Mouse (Mus musculus) myocyte (in vitro differentiated cells): ENCODE results near the gene Gm13285. TPM values are rescaled to one million over a fixed set of nuclear protein-coding genes. Genes with fewer than 3 reads are reported as not detected.

ENCODE experiments used
- H3K27me3 ChIP-seq: one replicate; pipeline ENCODE4 v1.6.1; 2011; ENCODE audit not compliant: control insufficient read depth, insufficient read depth, insufficient read length
- H3K36me3 ChIP-seq: one replicate; pipeline ENCODE4 v1.6.1; 2011; ENCODE audit not compliant: control insufficient read depth, insufficient read depth
- H3K4me2 ChIP-seq: one replicate; pipeline ENCODE4 v1.6.1; 2011; ENCODE audit warnings: low read depth, control low read depth
- H3K4me3 ChIP-seq: one replicate; pipeline ENCODE4 v1.5.1; 2011; ENCODE audit warnings: mild to moderate bottlenecking, control low read depth, moderate library complexity
- H3K79me2 ChIP-seq: one replicate; pipeline ENCODE4 v1.6.1; 2011; ENCODE audit not compliant: control insufficient read depth, insufficient read depth
- H3ac ChIP-seq: one replicate; pipeline ENCODE4 v1.6.1; 2011; ENCODE audit not compliant: control insufficient read depth, insufficient read length
- MAX ChIP-seq: IDR thresholded peaks from one replicate; pipeline ENCODE4 v1.6.1; 2011; ENCODE audit warnings: low read depth, mild to moderate bottlenecking, control low read depth
- MYOD1 ChIP-seq, 3 experiments: IDR thresholded peaks; one replicate each; pipeline ENCODE4 v1.6.1; 2011; ENCODE audit warnings: control low read depth in 2 of 3, low read depth in 2 of 3, mild to moderate bottlenecking in 2 of 3, moderate library complexity in 1 of 3; ENCODE audit not compliant: insufficient read length in 2 of 3, control insufficient read depth in 1 of 3
- MYOG ChIP-seq, 3 experiments: IDR thresholded peaks; one replicate each; pipeline ENCODE4 v1.6.1; 2011; ENCODE audit warnings: control low read depth in 2 of 3, low read depth in 2 of 3, mild to moderate bottlenecking in 2 of 3; ENCODE audit not compliant: insufficient read length in 2 of 3, control insufficient read depth in 1 of 3, insufficient read depth in 1 of 3
- POLR2A ChIP-seq: IDR thresholded peaks from one replicate; pipeline ENCODE4 v1.6.1; 2011; ENCODE audit warnings: low read depth, mild to moderate bottlenecking, control low read depth, moderate library complexity; ENCODE audit not compliant: insufficient read length
- REST ChIP-seq: IDR thresholded peaks from one replicate; pipeline ENCODE4 v1.6.1; 2011; ENCODE audit warnings: mild to moderate bottlenecking, control low read depth, moderate library complexity; ENCODE audit not compliant: insufficient read depth, insufficient read length
- SRF ChIP-seq: IDR thresholded peaks from one replicate; pipeline ENCODE4 v1.6.1; 2011; ENCODE audit warnings: low read depth; ENCODE audit not compliant: control insufficient read depth, insufficient read length
- TCF12 ChIP-seq: IDR thresholded peaks from one replicate; pipeline ENCODE4 v1.6.1; 2011; ENCODE audit warnings: mild to moderate bottlenecking, control low read depth; ENCODE audit not compliant: poor library complexity, insufficient read depth, severe bottlenecking
- TCF3 ChIP-seq: IDR thresholded peaks from one replicate; pipeline ENCODE4 v1.6.1; 2011; ENCODE audit warnings: low read depth, control low read depth; ENCODE audit not compliant: insufficient read length
- USF1 ChIP-seq: IDR thresholded peaks from one replicate; pipeline ENCODE4 v1.6.1; 2011; ENCODE audit warnings: low read depth, mild to moderate bottlenecking, control low read depth, moderate library complexity
- polyA plus RNA-seq: library from polyadenylated mRNA; unstranded; fragments of >200 nt; fragmentation: generic; extraction: Trizol; gene quantifications from one replicate; pipeline ENCODE4 v1.2.1, GENCODE M21; 2012; ENCODE audit warnings: missing spikeins

Gene Gm13285
- polyA plus RNA-seq, 1 experiment: not detected

DNA sequence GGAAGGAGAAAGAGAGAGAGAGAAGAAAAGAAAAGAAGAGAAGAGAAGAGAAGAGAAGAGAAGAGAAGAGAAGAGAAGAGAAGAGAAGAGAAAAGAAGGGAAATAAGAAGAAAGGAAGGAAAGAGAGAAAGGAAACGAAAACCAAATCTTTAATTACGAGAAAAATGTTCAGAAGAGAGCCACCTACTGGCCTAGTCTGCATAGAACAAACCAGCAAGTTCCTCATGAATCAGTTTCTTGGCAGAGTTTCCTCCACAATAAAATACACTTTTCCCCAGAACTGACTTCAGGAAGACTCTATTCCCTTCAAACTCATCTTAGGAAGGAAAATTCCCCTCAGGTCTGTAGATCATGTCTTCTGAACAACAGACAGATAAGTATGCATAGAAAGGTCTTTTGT lies 45.9 kb downstream of the Gm13285 start:
- Histone ChIP-seq H3ac (no peak overlapping the region), H3K27me3 (peaks cover 13% of the 10 kb centered on the region), H3K36me3 (no peaks in the 10 kb centered on the region), H3K4me2 (no peak overlapping the region), H3K4me3 (no peak overlapping the region), H3K79me2 (no peaks in the 10 kb centered on the region)
- TF ChIP-seq USF1 (no peak), MYOD1 (IDR thresholded peaks at IDR 0.05; ENCODE audit: control insufficient read depth in 1 of 3, insufficient read length in 2 of 3, low read depth in 2 of 3) (no peak), MAX (no peak), POLR2A (no peak), SRF (no peak), MYOG (IDR thresholded peaks at IDR 0.05; ENCODE audit: control insufficient read depth in 1 of 3, insufficient read depth in 1 of 3, insufficient read length in 2 of 3, low read depth in 2 of 3) (no peak), TCF3 (no peak), TCF12 (no peak)

DNA sequence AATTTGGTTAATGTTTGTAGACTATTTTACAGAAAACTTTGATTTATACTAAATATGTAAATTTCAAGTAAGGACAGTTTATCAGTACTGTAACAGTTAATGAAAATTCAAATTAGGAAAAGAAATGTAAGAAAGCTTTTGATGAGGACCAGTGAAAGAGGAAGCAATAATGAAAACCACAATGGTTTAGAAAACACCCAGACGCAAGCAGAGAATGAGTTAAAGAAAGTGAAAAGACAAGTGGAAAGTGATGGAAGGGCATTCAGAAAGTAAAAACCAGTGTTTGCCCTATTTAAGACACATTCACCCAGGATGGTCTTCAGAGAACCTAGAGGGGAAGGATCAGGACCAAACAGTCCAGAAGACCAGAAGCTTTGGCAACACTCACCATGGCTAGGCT lies 50.2 kb downstream of the Gm13285 start, which contains the start of gene Ifna1:
Ifna1 (plus strand) TSS at position 390 of the 400 bp plus-strand sequence.
- TF ChIP-seq MAX (no peak), TCF3 (no peak), REST (no peak), TCF12 (no peak), USF1 (no peak)
- Histone ChIP-seq H3K4me3 (no peak within 1 kb of the TSS), H3ac (no peak within 1 kb of the TSS), H3K27me3 (peaks cover 17% of the 10 kb centered on the region), H3K4me2 (no peak within 1 kb of the TSS), H3K36me3 (no peaks in the 10 kb centered on the region), H3K79me2 (no peaks in the 10 kb centered on the region)

Other genes with a start within 250 kb of the Gm13285 start
- not detected for gene Ifna15, start 241.4 kb upstream of the Gm13285 start, polyA plus RNA-seq
- gene Ifna14, start 227.9 kb upstream of the Gm13285 start, polyA plus RNA-seq: not detected
- not detected for gene Ifna9, start 207.3 kb upstream of the Gm13285 start, polyA plus RNA-seq
- gene Ifna12, start 196.3 kb upstream of the Gm13285 start, polyA plus RNA-seq: not detected
- gene C87499, start 165.3 kb upstream of the Gm13285 start, polyA plus RNA-seq: not detected
- not detected for gene Ifna13, start 155.2 kb upstream of the Gm13285 start, polyA plus RNA-seq
- not detected for gene Ifna16, start 122.7 kb upstream of the Gm13285 start, polyA plus RNA-seq
- not detected for gene Ifna2, start 115.8 kb upstream of the Gm13285 start, polyA plus RNA-seq
- gene Ifnab, start 108.3 kb upstream of the Gm13285 start, polyA plus RNA-seq: not detected
- 2.0 TPM for gene Gm26566, start 77.9 kb upstream of the Gm13285 start, polyA plus RNA-seq
- gene Klhl9, start 77.2 kb upstream of the Gm13285 start, polyA plus RNA-seq: 12.0 TPM
- not detected for gene Gm13271, start 44.8 kb upstream of the Gm13285 start, polyA plus RNA-seq
- not detected for gene Gm13283, start 39.5 kb upstream of the Gm13285 start, polyA plus RNA-seq
- 1.0 TPM for gene Gm13290, start 25.8 kb upstream of the Gm13285 start, polyA plus RNA-seq
- not detected for gene Gm13289, start 22.7 kb upstream of the Gm13285 start, polyA plus RNA-seq
- gene Gm13272, start 19.8 kb upstream of the Gm13285 start, polyA plus RNA-seq: 0.19 TPM
- not detected for gene Ifnz, start 17.5 kb upstream of the Gm13285 start, polyA plus RNA-seq
- 0.73 TPM for gene Gm13276, start 14.0 kb upstream of the Gm13285 start, polyA plus RNA-seq
- not detected for gene Gm13277, start 11.0 kb upstream of the Gm13285 start, polyA plus RNA-seq
- not detected for gene Gm13278, start 8.1 kb upstream of the Gm13285 start, polyA plus RNA-seq
- gene Gm13275, start 5.2 kb upstream of the Gm13285 start, polyA plus RNA-seq: 0.35 TPM
- not detected for gene Gm13279, start 2.3 kb upstream of the Gm13285 start, polyA plus RNA-seq
- 0.35 TPM for gene Gm13287, start 3.6 kb downstream of the Gm13285 start, polyA plus RNA-seq
- 0.14 TPM for gene Gm13288, start 5.9 kb downstream of the Gm13285 start, polyA plus RNA-seq
- not detected for gene Ifna7, start 16.6 kb downstream of the Gm13285 start, polyA plus RNA-seq
- gene Ifna11, start 20.3 kb downstream of the Gm13285 start, polyA plus RNA-seq: not detected
- not detected for gene Ifna6, start 27.8 kb downstream of the Gm13285 start, polyA plus RNA-seq
- gene Ifna5, start 35.9 kb downstream of the Gm13285 start, polyA plus RNA-seq: not detected
- gene Ifna4, start 42.2 kb downstream of the Gm13285 start, polyA plus RNA-seq: not detected
- gene Ifna1, start 50.4 kb downstream of the Gm13285 start, polyA plus RNA-seq: not detected
- gene Ifne, start 80.5 kb downstream of the Gm13285 start, polyA plus RNA-seq: not detected